Mouse (Mus musculus): ENCODE measurements around the gene Zfp706. TPM values are rescaled to one million over a fixed set of nuclear protein-coding genes. Genes with fewer than 3 reads are reported as not detected.

Zfp706 gene
- polyA plus RNA-seq, 1 experiment from 2014 or later: 495 TPM

DNA sequence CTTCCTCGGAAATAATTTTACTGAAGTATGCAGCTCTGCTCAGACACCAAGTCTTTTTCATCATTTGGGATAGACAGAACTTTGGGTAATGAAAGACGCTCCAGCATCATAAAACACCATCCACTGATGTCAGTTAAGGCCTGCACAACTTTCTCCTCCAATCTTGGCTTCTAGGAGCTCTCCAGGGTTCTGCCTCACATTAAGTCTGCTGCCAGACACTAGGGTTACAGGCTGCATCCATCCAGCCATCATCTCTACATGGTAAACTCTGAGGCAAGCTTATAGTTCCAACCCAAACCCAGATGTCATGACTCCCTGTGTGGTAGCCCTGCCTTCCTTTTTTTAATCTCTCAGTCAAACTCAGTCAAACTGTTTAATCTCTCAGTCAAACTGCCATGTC lies 25.9 kb upstream of the Zfp706 start:
- no peaks in the 10 kb centered on the region for H3K9me3 ChIP-seq
- DNase-seq (ENCODE audit: low spot score): no peak
- no peak overlapping the region for H3K27ac ChIP-seq
- H3K36me3 ChIP-seq: no peaks in the 10 kb centered on the region
- H3K27me3 ChIP-seq (ENCODE audit: insufficient read depth, poor library complexity, severe bottlenecking): no peaks in the 10 kb centered on the region
- peaks cover 23% of the 10 kb centered on the region for H3K4me1 ChIP-seq
- H3K4me3 ChIP-seq: no peak overlapping the region
- WGBS: 86% methylated on average over 2 of the region's 2 CpGs

DNA sequence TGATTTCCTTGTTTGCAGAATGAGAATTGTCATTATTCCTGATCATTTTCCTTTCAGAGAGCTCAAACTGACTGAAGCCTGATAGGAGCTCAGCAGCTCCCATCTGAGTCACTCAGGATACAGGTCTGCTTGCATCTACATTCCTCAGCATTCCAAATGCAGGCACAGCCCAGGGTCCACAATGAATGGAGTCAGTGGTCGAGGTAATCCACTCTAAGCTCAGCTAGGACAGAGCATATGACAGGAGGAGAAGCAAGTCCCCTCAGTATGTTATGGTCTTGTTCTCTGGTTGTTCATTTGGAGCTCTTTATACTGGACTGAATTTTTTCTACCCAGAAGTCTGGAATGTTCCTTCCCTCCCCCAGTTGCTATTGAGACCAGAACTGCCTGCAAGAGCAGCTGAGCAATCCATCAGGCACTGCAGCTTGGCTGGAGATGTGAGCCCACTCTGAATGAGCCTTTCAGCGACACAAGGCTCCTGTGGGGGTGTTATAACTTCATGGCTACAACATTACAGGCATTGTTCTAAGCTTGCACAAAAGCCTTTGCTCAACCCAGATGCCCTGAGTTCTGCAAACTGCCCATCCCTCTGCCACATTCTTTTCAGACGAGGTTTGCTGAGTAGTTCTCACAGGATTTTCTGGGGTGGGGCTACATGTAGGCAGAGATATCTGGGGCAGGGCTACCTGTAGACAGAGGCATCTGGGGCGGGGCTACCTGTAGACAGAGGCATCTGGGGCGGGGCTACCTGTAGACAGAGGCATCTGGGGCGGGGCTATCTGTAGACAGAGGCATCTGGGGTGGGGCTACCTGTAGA lies 24.0 kb upstream of the Zfp706 start:
- H3K9me3 ChIP-seq: no peaks in the 10 kb centered on the region
- H3K4me3 ChIP-seq: no peak overlapping the region
- H3K27ac ChIP-seq: no peak overlapping the region
- WGBS: 34% methylated on average over 6 of the region's 6 CpGs
- DNase-seq (ENCODE audit: low spot score): no peak
- peaks cover 16% of the 10 kb centered on the region for H3K4me1 ChIP-seq
- no peaks in the 10 kb centered on the region for H3K27me3 ChIP-seq (ENCODE audit: insufficient read depth, poor library complexity, severe bottlenecking)
- no peaks in the 10 kb centered on the region for H3K36me3 ChIP-seq

DNA sequence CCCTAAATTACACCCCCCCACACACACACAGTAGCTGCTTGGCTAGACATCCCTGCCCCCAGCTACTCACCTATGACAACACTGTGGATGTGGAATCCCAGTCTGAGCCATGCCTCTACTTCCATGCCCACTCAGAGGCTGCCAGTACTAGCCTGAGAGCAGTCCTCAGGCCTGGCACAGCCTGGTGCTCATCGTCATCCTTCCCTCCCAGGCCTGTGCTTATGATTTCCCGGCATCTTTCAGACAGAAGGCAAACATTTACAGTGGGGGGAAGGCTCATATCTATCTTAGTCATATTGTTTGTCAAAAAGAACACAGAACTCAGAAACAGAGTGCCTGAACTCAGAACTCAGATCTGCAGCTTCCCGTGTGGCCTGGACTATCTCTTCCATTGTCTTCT lies 23.4 kb upstream of the Zfp706 start:
- H3K4me1 ChIP-seq: peaks cover 12% of the 10 kb centered on the region; the same call in 1 of the 2 replicates
- DNase-seq (ENCODE audit: low spot score): no peak
- no peaks in the 10 kb centered on the region for H3K36me3 ChIP-seq
- H3K9me3 ChIP-seq: no peaks in the 10 kb centered on the region
- no peak overlapping the region for H3K4me3 ChIP-seq
- H3K27me3 ChIP-seq (ENCODE audit: insufficient read depth, poor library complexity, severe bottlenecking): no peaks in the 10 kb centered on the region
- H3K27ac ChIP-seq: no peak overlapping the region
- WGBS: 74% methylated on average over 3 of the region's 3 CpGs

DNA sequence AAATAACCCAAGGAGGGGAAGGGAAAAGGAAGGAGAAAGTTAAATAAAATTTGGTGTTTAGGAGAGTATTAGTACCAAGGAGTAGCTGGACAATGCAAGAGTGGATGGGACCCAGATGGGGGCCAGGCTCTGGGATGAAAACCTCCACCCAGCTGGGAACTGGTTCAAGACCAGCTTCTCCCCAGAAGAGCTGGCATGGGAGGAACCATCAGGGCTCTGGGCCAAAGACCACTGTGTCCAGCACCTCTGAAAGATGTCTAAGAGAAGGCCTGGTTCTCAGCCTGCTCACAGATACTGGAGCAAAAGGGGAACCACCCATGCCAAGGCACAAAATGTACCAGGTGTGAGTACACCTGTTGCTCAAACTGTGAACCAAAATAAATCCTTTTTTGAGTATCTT lies 20.4 kb upstream of the Zfp706 start:
- Histone ChIP-seq H3K4me3 (no peak overlapping the region), H3K27ac (no peak overlapping the region), H3K9me3 (no peaks in the 10 kb centered on the region), H3K36me3 (no peaks in the 10 kb centered on the region), H3K27me3 (ENCODE audit: insufficient read depth, poor library complexity, severe bottlenecking) (no peaks in the 10 kb centered on the region), H3K4me1 (peaks cover 12% of the 10 kb centered on the region; the same call in 1 of the 2 replicates)
- no peak for DNase-seq (ENCODE audit: low spot score)

DNA sequence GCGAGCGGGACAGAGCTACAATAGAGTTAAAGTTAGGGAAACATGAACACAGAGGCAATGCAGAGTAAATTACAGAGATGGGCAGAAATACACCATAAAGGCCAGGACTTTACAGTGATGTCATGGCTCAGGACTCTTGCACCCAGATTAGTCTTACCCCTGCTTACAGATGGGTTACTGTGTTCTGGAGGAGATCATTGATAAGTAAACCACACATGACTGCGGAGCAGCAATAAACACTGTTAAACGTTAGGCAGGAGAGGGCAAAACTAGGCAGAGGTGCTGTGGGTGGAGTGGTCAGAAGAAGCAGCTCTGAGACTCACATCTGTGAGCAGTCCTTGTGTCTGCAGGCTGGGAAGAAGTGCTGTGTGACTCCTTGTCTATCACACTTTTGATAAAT lies 18.9 kb upstream of the Zfp706 start:
- 67% methylated on average over 4 of the region's 4 CpGs for WGBS
- no peaks in the 10 kb centered on the region for H3K9me3 ChIP-seq
- H3K27ac ChIP-seq: no peak overlapping the region
- no peaks in the 10 kb centered on the region for H3K27me3 ChIP-seq (ENCODE audit: insufficient read depth, poor library complexity, severe bottlenecking)
- no peak for DNase-seq (ENCODE audit: low spot score)
- H3K36me3 ChIP-seq: no peaks in the 10 kb centered on the region
- H3K4me1 ChIP-seq: peaks cover 7% of the 10 kb centered on the region; the same call in 1 of the 2 replicates
- no peak overlapping the region for H3K4me3 ChIP-seq

DNA sequence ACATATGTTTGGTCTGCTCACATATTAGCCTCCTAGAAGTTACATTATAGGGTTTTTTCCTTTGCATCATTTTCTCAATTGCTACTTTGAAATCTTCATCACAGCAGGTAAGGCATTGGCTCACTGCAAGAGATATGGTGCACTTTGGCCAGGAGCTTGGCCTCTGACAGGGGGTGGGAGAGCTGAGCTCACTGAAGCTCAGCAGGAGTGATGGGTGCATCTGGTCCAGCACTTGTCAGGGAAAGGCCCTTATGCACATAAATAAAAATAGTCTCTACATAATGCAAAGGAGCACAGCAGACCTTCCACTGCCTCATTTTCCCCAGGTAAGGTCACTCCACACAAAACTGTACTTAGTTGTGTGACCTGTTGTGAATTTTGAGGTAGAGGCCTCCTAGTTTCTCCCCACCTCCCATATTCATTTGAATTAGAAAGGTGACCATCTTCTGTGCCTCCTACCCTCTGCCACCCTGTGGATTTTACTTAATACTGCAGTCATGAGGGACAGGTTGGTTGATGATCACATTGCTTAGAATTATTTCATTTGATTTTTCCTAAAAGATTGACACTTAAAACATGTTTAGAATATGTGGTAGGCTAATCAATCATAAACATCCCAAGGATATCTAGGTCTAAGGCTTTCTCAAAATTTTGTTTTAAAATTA lies 13.1 kb upstream of the Zfp706 start:
- H3K36me3 ChIP-seq: no peaks in the 10 kb centered on the region
- no peaks in the 10 kb centered on the region; the same call in 1 of the 2 replicates for H3K4me1 ChIP-seq
- H3K27me3 ChIP-seq (ENCODE audit: insufficient read depth, poor library complexity, severe bottlenecking): no peaks in the 10 kb centered on the region
- no peak for DNase-seq (ENCODE audit: low spot score)
- no peak overlapping the region for H3K4me3 ChIP-seq
- no peak overlapping the region for H3K27ac ChIP-seq
- no peaks in the 10 kb centered on the region for H3K9me3 ChIP-seq

DNA sequence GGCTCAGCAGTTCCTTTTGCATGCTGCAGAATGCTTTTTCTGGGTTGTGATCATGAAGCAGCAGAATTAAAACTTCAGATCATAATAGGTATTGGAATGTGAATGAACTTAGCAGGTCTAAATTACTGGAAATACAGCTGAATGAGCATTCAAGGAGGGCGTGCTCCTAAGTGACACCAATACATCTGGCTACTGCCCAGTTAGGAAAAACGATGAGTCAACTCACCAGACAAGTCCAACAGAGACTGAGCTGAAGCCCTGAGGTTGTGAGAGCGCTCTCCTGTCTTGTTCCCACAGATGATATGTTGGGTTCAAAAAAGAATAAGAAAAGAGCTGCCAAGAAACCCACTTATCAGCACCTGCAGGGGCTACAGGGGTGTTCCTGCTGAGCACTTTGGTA lies 11.9 kb upstream of the Zfp706 start:
- no peak for DNase-seq (ENCODE audit: low spot score)
- H3K27me3 ChIP-seq (ENCODE audit: insufficient read depth, poor library complexity, severe bottlenecking): no peaks in the 10 kb centered on the region
- 82% methylated on average over 3 of the region's 3 CpGs for WGBS
- no peak overlapping the region for H3K4me3 ChIP-seq
- no peaks in the 10 kb centered on the region for H3K36me3 ChIP-seq
- no peaks in the 10 kb centered on the region for H3K9me3 ChIP-seq
- no peaks in the 10 kb centered on the region; the same call in 1 of the 2 replicates for H3K4me1 ChIP-seq
- no peak overlapping the region for H3K27ac ChIP-seq

DNA sequence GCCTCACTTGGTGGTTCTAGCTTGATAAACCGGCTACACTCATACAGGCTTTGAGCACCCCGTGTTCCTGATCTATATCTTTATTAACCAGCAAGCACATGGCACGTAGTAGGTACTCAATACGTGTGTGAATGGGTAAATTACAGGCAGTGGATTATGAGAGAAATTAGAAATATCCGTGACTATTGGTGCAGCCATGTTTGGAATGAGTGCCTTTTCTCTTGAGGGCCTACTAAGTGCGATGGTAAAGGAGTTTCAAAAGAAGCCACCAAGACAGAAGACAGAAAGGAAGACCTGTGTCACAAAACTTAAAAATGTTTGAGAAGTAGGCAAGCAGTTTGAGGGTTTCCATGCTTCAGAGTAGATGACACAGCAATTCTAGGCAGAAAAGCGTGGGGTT lies 4.3 kb upstream of the Zfp706 start:
- no peak overlapping the region for H3K4me3 ChIP-seq
- no peaks in the 10 kb centered on the region for H3K9me3 ChIP-seq
- H3K27me3 ChIP-seq (ENCODE audit: insufficient read depth, poor library complexity, severe bottlenecking): no peaks in the 10 kb centered on the region
- DNase-seq (ENCODE audit: low spot score): no peak
- peaks cover 4% of the 10 kb centered on the region for H3K4me1 ChIP-seq
- 88% methylated on average over 7 of the region's 7 CpGs for WGBS
- no peak overlapping the region for H3K27ac ChIP-seq
- H3K36me3 ChIP-seq: no peaks in the 10 kb centered on the region

DNA sequence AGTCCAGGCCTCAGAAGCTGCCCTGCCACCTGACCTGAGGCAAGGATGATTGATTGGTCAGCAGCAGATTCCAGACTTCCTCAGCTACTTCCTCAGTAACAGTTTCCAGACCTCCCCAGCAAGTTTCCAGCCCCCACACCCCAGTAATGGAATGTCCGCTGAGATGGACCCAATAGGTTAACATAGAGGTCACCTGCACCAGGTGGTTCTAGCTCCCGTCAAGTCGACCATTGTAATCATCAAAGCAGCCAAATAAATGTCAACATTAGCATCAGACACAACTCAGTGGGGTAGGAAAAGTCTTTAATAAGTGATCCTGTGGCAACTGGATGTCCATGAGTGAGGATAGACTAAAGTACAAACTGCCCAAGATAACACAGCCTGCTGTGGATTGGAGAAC lies 3.7 kb upstream of the Zfp706 start:
- Histone ChIP-seq H3K9me3 (no peaks in the 10 kb centered on the region), H3K4me3 (no peak overlapping the region), H3K4me1 (peaks cover 4% of the 10 kb centered on the region), H3K27ac (no peak overlapping the region), H3K36me3 (no peaks in the 10 kb centered on the region), H3K27me3 (ENCODE audit: insufficient read depth, poor library complexity, severe bottlenecking) (no peaks in the 10 kb centered on the region)
- 75% methylated on average over 3 of the region's 3 CpGs for WGBS
- DNase-seq (ENCODE audit: low spot score): no peak

DNA sequence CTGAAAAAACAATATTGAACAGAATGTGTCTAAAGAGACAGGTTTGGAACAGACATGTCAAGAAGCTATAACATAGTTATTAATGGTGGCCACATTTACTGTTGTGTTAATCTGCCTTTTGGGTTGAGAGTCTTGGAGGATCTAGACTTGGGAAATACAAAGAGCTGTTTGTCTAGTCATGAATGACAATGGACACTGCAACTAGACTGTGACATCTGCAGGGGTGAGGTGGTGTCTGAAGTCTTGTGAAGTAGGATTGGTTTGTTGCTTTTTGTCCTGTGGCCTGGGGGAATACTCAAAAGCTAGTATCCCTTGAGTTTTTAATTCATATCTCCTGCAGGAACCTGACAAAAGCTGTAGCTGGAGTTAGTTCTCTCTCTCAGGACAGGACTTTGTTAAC lies 973 bp upstream of the Zfp706 start:
- H3K27ac ChIP-seq: no peak overlapping the region; the same call in 1 of the 2 replicates
- no peaks in the 10 kb centered on the region for H3K27me3 ChIP-seq (ENCODE audit: insufficient read depth, poor library complexity, severe bottlenecking)
- DNase-seq (ENCODE audit: low spot score): no peak
- no peaks in the 10 kb centered on the region for H3K9me3 ChIP-seq
- H3K36me3 ChIP-seq: peaks cover 8% of the 10 kb centered on the region; the same call in 1 of the 2 replicates
- H3K4me3 ChIP-seq: no peak overlapping the region
- peaks cover 21% of the 10 kb centered on the region for H3K4me1 ChIP-seq

DNA sequence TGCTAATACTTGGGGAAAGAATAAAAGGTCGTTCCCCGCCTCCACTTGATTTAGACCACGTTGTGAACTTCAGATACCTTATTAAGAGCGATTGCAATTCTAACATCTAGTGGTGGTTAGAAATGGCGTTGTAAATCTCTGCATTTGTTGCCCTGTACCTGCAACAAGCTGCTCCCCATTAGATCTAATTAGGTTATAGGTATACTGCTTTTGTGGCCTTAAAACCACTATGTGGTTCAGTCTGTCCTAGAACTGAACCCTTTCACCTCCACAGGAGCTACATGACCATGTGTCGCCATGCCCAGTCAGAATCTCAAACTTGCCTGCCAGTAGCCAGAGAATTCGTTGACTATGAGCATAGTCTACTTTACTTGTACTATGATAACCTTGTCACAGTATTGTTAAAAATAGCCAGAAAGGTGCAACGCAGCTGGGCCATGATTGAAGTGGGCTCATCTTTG lies 416 bp upstream of the Zfp706 start:
- 22% methylated on average over 8 of the region's 8 CpGs for WGBS
- no peak for DNase-seq (ENCODE audit: low spot score)

DNA sequence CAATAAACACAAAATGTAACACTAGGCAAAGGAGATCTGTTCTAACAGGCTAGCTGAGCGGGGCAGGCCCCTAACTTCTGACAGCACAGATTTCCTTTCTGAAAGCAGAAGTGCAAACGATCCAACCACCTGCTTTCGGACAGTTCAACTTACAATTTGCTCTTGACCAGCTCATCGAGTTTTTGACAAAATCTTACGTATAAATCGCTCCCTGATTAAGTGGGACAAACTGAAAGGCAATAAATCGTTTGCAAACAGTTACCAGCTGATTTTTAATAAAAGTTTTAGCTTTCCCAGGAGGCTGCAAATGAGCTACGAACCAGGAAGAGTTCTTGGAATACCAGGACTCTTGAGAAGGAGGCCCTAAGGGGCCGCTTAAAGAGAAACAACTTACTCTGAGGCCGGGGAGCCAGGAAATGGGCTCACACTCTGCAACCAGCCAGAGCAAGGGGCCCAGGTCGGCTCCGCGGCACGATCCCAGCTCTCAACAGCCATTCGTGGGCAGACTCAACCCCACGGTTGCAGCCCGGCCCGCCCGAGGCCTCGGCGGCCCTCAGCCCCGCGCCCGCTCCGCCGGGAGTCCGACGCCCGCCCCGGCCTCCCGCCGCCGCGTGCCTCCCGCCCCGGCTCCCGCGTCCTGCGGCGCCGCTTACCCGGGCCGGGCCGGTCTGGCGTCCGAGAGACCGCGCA lies 953 bp downstream of the Zfp706 start:
- Histone ChIP-seq H3K27ac (peak overlapping the region; percentile 100), H3K4me1 (peaks cover 21% of the 10 kb centered on the region), H3K9me3 (no peaks in the 10 kb centered on the region), H3K27me3 (ENCODE audit: insufficient read depth, poor library complexity, severe bottlenecking) (no peaks in the 10 kb centered on the region), H3K36me3 (peaks cover 27% of the 10 kb centered on the region), H3K4me3 (peak overlapping the region; percentile 94)
- DNase-seq (ENCODE audit: low spot score): peak; percentile 82
- WGBS: under 1% methylated on average over 42 of the region's 48 CpGs

More for the DNA sequence above, 416 bp upstream of the Zfp706 start:
- Histone ChIP-seq H3K27me3 (ENCODE audit: insufficient read depth, poor library complexity, severe bottlenecking) (no peaks in the 10 kb centered on the region), H3K4me1 (peaks cover 21% of the 10 kb centered on the region), H3K27ac (peak overlapping the region; percentile 100), H3K4me3 (peak overlapping the region; percentile 94), H3K36me3 (peaks cover 14% of the 10 kb centered on the region; the same call in 1 of the 2 replicates), H3K9me3 (no peaks in the 10 kb centered on the region)

All from heart, embryonic 10.5 days (tissue).